Mouse (Mus musculus) forebrain, embryonic 12.5 days (tissue): ENCODE data around the gene Tigd3. TPM values are rescaled to one million over a fixed set of nuclear protein-coding genes. Genes with fewer than 3 reads are reported as not detected.
"Not testable (repeated sequence)": the region's sequence is repeated elsewhere in the genome, so short reads cannot be mapped to it uniquely, and the experiment has no call there.

Experiments
- ATAC-seq: fragments of 200-750 bp; cut with Nextera tagmentation; 2 replicates; pipeline ENCODE4 v1.8.0; 2017; ENCODE audit warnings: moderate TSS enrichment; ENCODE audit not compliant: low FRiP score
- H3K27ac ChIP-seq: fragments of 300-500 bp; sonication (generic); 2 replicates; pipeline ENCODE4 v1.5.1; 2016; ENCODE audit warnings: mild to moderate bottlenecking
- H3K27me3 ChIP-seq: fragments of 300-500 bp; sonication (generic); 2 replicates; pipeline ENCODE4 v1.6.1; 2016; ENCODE audit warnings: mild to moderate bottlenecking
- H3K36me3 ChIP-seq: fragments of 300-500 bp; sonication (generic); replicated peaks from 2 replicates; pipeline ENCODE4 v1.6.1; 2016; ENCODE audit warnings: mild to moderate bottlenecking
- H3K4me1 ChIP-seq: fragments of 300-500 bp; sonication (generic); 2 replicates; pipeline ENCODE4 v1.6.1; 2016
- H3K4me2 ChIP-seq: fragments of 300-500 bp; sonication (generic); 2 replicates; pipeline ENCODE4 v1.6.1; 2016; ENCODE audit warnings: mild to moderate bottlenecking, moderate library complexity
- H3K4me3 ChIP-seq: fragments of 300-500 bp; sonication (generic); replicated peaks from 2 replicates; pipeline ENCODE4 v1.5.1; 2016; ENCODE audit warnings: mild to moderate bottlenecking
- H3K9ac ChIP-seq: fragments of 300-500 bp; sonication (generic); 2 replicates; pipeline ENCODE4 v1.6.1; 2016; ENCODE audit warnings: mild to moderate bottlenecking
- H3K9me3 ChIP-seq: fragments of 300-500 bp; sonication (generic); 2 replicates; pipeline ENCODE4 v1.6.1; 2016
- whole genome bisulfite sequencing: fragments of 180-500 bp; shearing (Covaris S2); methylation state at CpG from one replicate; pipeline ENCODE4 v1.1.7; 2016; 5-methylcytosine and 5-hydroxymethylcytosine counted together
- polyA plus RNA-seq: library from polyadenylated mRNA; unstranded; fragments of >200 nt; fragmentation: Nextera tagmentation; extraction: Ambion mirVana; gene quantifications from 2 replicates; pipeline ENCODE4 v1.2.1, GENCODE M21; 2016

The Tigd3 gene
- polyA plus RNA-seq, 1 experiment from 2014 or later: 11.1 TPM

DNA sequence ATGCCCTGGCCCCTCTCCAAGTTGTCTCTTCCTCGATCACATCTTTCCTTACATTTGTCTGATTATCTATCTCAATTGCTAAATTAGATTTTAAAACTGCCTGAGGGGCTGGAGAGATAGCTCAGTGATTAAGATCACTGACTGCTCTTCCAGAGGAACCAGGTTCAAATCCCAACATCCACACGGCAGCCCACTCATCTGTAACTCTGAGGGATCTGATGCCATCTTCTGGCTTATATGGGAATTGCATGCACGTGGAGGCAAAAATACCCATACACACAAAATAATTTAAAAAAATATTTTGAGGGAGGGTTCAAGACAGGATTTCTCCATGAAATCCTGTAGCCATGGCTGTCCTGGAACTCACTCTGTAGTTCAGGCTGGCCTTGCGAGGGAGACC lies 8.1 kb downstream of the Tigd3 start:
- Histone ChIP-seq H3K4me3 (no peak overlapping the region), H3K9me3 (no peaks in the 10 kb centered on the region), H3K27ac (no peak overlapping the region), H3K4me2 (no peak overlapping the region), H3K9ac (no peak overlapping the region), H3K4me1 (no peaks in the 10 kb centered on the region), H3K36me3 (0 out of 2 replicates have a peak, but pooled peaks cover 3% of the 10 kb centered on the region), H3K27me3 (no peaks in the 10 kb centered on the region)
- 61% methylated on average over 4 of the region's 4 CpGs for WGBS
- ATAC-seq: no peak

DNA sequence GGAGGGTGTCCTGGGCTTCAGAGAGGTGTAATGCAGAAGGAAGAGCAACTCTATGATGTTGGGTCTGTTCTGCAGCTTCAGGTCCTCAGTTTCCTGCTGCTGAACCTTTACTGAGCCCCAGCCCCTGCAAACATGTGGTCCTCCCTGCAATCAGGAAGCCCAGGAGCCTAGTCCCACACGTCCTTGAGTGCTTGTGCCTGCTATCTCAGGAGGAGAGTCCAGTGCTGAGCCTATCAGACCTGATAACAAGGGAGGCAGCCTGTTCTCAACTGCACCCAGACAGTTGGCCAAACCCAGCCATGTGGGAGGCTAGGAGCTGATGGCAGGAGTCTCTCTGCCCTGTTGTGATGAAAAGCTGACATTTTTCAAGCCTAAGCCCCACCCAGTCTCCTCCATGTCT lies 10.0 kb downstream of the Tigd3 start:
- Histone ChIP-seq H3K9me3 (no peaks in the 10 kb centered on the region), H3K27ac (no peak overlapping the region), H3K9ac (no peak overlapping the region), H3K4me3 (no peak overlapping the region), H3K4me2 (no peak overlapping the region), H3K36me3 (no peaks in the 10 kb centered on the region), H3K27me3 (no peaks in the 10 kb centered on the region), H3K4me1 (no peaks in the 10 kb centered on the region)
- ATAC-seq: no peak
- WGBS: 42% methylated on average over 1 of the region's 1 CpGs

DNA sequence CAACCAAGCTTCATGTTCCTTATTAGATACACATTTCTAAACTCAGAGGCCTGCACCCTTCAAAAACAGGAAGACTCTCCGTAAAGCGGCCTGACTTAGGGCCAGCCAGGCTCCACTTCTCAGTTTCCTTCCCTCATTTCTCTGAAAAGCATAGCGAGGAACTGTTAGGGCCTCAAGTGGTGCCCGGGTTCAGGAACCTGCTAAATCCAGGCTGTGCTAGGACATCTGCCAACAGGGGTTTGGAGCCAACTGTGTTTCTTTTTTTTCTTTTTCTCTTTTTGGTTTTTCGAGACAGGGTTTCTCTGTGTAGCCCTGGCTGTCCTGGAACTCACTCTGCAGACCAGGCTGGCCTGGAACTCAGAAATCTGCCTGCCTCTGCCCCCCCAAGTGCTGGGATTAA lies 11.9 kb downstream of the Tigd3 start:
- not testable (repeated sequence) for H3K4me1 ChIP-seq, H3K4me3 ChIP-seq, H3K4me2 ChIP-seq, H3K9ac ChIP-seq, H3K36me3 ChIP-seq, H3K9me3 ChIP-seq, H3K27me3 ChIP-seq, ATAC-seq, H3K27ac ChIP-seq
- 89% methylated on average over 5 of the region's 5 CpGs for WGBS

GRCm38 (mm10) chr19:5881155-5881554 lies 12.8 kb downstream of the Tigd3 start:
- 90% methylated on average over 6 of the region's 6 CpGs for WGBS
- Histone ChIP-seq H3K36me3 (no peaks in the 10 kb centered on the region), H3K27ac (no peak overlapping the region), H3K4me1 (peaks cover 10% of the 10 kb centered on the region), H3K27me3 (no peaks in the 10 kb centered on the region), H3K9me3 (no peaks in the 10 kb centered on the region), H3K4me2 (no peak overlapping the region), H3K9ac (no peak overlapping the region), H3K4me3 (no peak overlapping the region)
- no peak for ATAC-seq

DNA sequence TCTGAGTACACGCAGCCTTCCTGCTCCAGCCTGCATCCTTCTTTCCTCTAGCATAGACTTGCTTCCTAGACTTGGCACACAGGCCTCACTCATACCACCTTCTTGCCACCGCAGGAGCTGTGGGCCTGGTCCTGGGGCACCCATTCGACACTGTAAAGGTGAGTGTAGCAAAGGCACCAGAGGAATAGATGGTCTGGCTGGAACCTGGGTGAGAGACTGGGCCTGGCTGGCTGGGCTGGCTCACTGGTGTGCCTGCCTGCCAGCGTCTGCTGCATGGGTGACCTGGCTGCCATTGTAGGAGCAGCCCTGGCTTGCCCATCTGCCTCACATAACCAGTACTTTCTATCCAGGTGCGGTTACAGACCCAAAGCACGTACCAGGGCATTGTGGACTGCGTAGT lies 14.2 kb downstream of the Tigd3 start:
- Histone ChIP-seq H3K4me2 (no peak overlapping the region), H3K9me3 (no peaks in the 10 kb centered on the region), H3K9ac (no peak overlapping the region), H3K27me3 (no peaks in the 10 kb centered on the region), H3K27ac (no peak overlapping the region), H3K4me3 (no peak overlapping the region), H3K4me1 (peaks cover 15% of the 10 kb centered on the region), H3K36me3 (no peaks in the 10 kb centered on the region)
- no peak for ATAC-seq
- 93% methylated on average over 7 of the region's 7 CpGs for WGBS

DNA sequence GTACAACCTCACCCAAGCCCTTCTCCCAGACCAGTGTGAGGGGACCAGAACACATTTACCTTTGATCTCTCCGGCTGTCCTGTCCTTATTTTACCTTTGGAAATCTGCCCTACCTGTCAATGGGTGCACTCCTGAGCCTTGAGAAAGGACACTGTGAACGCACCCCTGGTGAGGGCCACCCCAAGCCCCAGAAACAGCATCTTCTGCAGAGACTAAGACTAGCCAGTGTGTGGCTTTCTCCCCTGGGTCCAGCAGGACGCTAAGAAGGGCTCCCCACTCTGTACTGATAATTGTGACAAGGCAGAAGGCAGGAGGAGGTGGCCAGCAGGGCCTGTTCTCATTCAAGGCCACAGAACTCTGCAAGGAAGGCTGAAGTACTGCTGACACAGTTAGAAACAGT lies 15.0 kb downstream of the Tigd3 start:
- 77% methylated on average over 3 of the region's 3 CpGs for WGBS
- Histone ChIP-seq H3K27me3 (no peaks in the 10 kb centered on the region), H3K9ac (no peak overlapping the region), H3K4me3 (no peak overlapping the region), H3K27ac (no peak overlapping the region), H3K9me3 (no peaks in the 10 kb centered on the region), H3K36me3 (no peaks in the 10 kb centered on the region), H3K4me2 (no peak overlapping the region), H3K4me1 (peaks cover 22% of the 10 kb centered on the region)
- no peak for ATAC-seq

- H3K4me2 ChIP-seq: 0 out of 2 replicates have a peak overlapping the region, but pooled peaks have one; percentile 0
- no peaks in the 10 kb centered on the region for H3K36me3 ChIP-seq
- H3K27me3 ChIP-seq: no peaks in the 10 kb centered on the region
- no peaks in the 10 kb centered on the region for H3K9me3 ChIP-seq
- H3K4me1 ChIP-seq: peaks cover 28% of the 10 kb centered on the region
- 0 out of 2 replicates have a peak overlapping the region, but pooled peaks have one; percentile 31 for H3K27ac ChIP-seq
- ATAC-seq: no peak
- no peak overlapping the region for H3K9ac ChIP-seq
- 89% methylated on average over 7 of the region's 7 CpGs for WGBS
- H3K4me3 ChIP-seq: no peak overlapping the region
Observed at GRCm38 (mm10) chr19:5878362-5878722, 15.6 kb downstream of the Tigd3 start.

DNA sequence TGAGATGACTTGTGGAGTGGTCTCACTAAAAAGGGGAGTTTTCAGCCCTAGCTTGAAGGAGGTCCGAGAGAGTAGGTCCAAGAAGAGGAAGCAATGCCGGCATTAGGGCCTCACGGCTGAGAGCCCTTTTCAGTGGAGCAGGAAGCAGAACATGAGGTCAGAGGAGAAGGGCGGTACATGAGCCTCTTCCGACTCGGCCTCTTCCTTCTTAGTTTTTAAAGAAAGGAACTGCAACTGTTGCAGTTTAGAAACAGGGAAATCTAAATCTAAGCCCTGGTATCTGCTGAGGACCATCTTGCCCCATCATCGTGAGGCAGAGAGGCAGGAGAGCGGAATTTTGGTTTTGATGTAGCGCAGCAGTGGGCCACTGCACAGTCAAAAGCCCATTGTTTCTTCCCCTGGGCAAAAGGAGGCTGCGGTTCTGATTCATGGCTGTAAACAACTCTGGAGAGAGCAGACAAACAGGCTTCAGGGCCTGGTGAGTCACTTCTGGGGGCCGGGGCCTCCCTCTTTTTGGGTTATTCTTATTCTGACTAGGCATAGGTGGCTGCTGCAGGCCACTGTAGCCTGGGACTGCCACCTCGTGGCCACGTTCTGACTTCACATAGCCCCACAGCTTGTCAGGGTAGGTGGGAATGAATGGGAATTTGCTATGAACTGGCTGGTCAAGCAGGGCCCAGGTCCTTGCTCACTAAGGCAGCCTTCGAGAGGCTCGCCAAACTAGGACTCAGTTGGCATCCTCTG lies 16.2 kb downstream of the Tigd3 start, which contains the start of gene Slc25a45:
Slc25a45 (plus strand) TSS at position 191 of the 744 bp plus-strand sequence.
- Histone ChIP-seq H3K9ac (no peak within 1 kb of the TSS), H3K4me1 (peaks cover 33% of the 10 kb centered on the region), H3K36me3 (peaks cover 5% of the 10 kb centered on the region; the same call in 1 of the 2 replicates), H3K27me3 (no peaks in the 10 kb centered on the region), H3K27ac (0 out of 2 replicates have a peak within 1 kb of the TSS, but pooled peaks have one; percentile 31), H3K4me2 (0 out of 2 replicates have a peak within 1 kb of the TSS, but pooled peaks have one; percentile 0), H3K4me3 (no peak within 1 kb of the TSS), H3K9me3 (no peaks in the 10 kb centered on the region)
- WGBS: 41% methylated on average over 15 of the region's 15 CpGs
- ATAC-seq: peak; percentile 33; the same call in 1 of the 2 replicates

DNA sequence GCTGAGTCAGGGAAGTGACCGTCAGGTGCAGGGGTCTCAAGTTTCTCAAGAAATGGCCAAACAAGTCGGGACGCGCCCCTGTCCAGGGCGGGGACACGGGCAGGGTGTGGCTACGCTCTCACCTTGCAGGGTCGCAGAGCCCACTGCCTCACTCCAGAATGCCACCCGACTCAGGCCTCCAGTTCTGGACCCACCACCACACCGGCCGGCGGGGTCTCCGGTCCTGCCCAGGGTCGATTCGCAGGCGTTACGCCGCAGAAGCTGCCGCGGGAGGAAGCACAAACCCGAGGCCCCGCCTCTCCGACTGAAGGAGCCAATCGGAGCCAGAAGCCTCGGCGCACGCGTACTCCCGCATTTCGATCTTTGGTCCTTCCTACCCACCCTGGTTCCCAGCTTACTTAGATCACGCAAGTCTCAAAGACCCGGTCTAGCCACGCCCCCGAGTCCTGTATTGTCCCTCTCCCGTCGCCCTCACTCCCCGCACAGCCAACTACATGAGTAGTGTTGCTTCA lies 18.9 kb downstream of the Tigd3 start, which contains the start of gene Frmd8:
Frmd8 (minus strand) TSS at position 306 of the 512 bp plus-strand sequence.
- peak within 1 kb of the TSS; percentile 65 for H3K27ac ChIP-seq
- under 1% methylated on average over 37 of the region's 37 CpGs for WGBS
- H3K9ac ChIP-seq: peak within 1 kb of the TSS; percentile 78
- H3K4me2 ChIP-seq: peak within 1 kb of the TSS; percentile 72
- H3K4me1 ChIP-seq: peaks cover 52% of the 10 kb centered on the region
- no peaks in the 10 kb centered on the region for H3K27me3 ChIP-seq
- H3K4me3 ChIP-seq: peak within 1 kb of the TSS; percentile 79
- no peaks in the 10 kb centered on the region for H3K9me3 ChIP-seq
- peaks cover 14% of the 10 kb centered on the region; the same call in 1 of the 2 replicates for H3K36me3 ChIP-seq
- peak; percentile 91 for ATAC-seq

GRCm38 (mm10) chr19:5874391-5874968 lies 19.5 kb downstream of the Tigd3 start:
- H3K27ac ChIP-seq: no peak overlapping the region
- no peaks in the 10 kb centered on the region for H3K27me3 ChIP-seq
- ATAC-seq: no peak; the same call in 1 of the 2 replicates
- peak overlapping the region; percentile 78 for H3K9ac ChIP-seq
- 7% methylated on average over 13 of the region's 13 CpGs for WGBS
- H3K36me3 ChIP-seq: peaks cover 18% of the 10 kb centered on the region
- H3K4me1 ChIP-seq: peaks cover 52% of the 10 kb centered on the region
- peak overlapping the region; percentile 72 for H3K4me2 ChIP-seq
- no peaks in the 10 kb centered on the region for H3K9me3 ChIP-seq
- H3K4me3 ChIP-seq: peak overlapping the region; percentile 79

DNA sequence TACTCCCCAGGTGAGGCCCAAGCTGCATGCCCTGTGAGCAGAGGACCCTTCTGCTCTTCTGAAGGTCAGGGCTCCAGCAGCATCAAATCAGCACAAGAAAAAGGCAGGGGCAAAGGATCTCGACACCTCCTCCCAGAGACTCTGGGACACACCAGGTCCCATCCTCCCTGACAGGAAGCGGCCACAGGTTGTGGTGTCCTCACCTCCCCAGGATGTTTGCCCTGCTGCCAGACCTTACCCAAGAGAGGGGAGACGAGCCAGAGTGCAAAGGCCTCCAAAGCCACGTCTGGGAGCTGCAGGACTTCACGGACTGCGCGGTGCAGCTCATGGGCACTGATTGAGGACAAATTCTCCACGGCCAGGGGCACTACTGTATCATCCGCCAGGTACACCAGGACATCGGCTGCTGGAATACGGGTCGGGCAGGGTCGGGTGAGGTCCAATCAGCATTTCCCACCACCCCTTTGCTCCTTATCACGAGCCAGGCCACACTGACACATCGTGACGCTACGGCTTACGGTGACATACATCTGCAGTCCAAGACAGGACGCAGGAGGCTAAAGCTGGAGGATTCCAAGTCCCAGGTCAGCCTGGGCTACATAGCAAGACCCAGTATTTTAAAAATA lies 20.9 kb downstream of the Tigd3 start:
- Histone ChIP-seq H3K9ac (no peak overlapping the region), H3K4me1 (peaks cover 47% of the 10 kb centered on the region), H3K27ac (no peak overlapping the region), H3K4me2 (0 out of 2 replicates have a peak overlapping the region, but pooled peaks have one; percentile 2), H3K4me3 (no peak overlapping the region), H3K9me3 (no peaks in the 10 kb centered on the region), H3K27me3 (no peaks in the 10 kb centered on the region), H3K36me3 (peaks cover 32% of the 10 kb centered on the region)
- no peak for ATAC-seq
- 91% methylated on average over 19 of the region's 19 CpGs for WGBS

- ATAC-seq: no peak
- peaks cover 36% of the 10 kb centered on the region for H3K36me3 ChIP-seq
- H3K27me3 ChIP-seq: no peaks in the 10 kb centered on the region
- no peak overlapping the region for H3K4me2 ChIP-seq
- no peak overlapping the region for H3K9ac ChIP-seq
- H3K4me1 ChIP-seq: peaks cover 42% of the 10 kb centered on the region
- 95% methylated on average over 4 of the region's 4 CpGs for WGBS
- H3K4me3 ChIP-seq: no peak overlapping the region
- H3K9me3 ChIP-seq: no peaks in the 10 kb centered on the region
- H3K27ac ChIP-seq: no peak overlapping the region
Observed at GRCm38 (mm10) chr19:5872528-5872927, 21.4 kb downstream of the Tigd3 start.
